Mouse (Mus musculus): ENCODE measurements around the gene Dnajb14.
"Not testable (repeated sequence)": the region's sequence is repeated elsewhere in the genome, so short reads cannot be mapped to it uniquely, and the experiment has no call there.

The Dnajb14 gene

GRCm38 (mm10) chr3:137867437-137868093 lies at the start of gene Dnajb14:
TSS of gene Dnajb14 (plus strand) at chr3:137867675.
- DNase-seq: peak; percentile 60

- DNase-seq: peak; percentile 17
Observed at GRCm38 (mm10) chr3:137818713-137819112, 48.8 kb upstream of the Dnajb14 start.

- no peak for DNase-seq
Observed at GRCm38 (mm10) chr3:137820688-137821467, 46.6 kb upstream of the Dnajb14 start.

GRCm38 (mm10) chr3:137823317-137823716 lies 44.2 kb upstream of the Dnajb14 start:
- no peak for DNase-seq

- no peak for DNase-seq
Observed at GRCm38 (mm10) chr3:137827678-137828077, 39.8 kb upstream of the Dnajb14 start.

- DNase-seq: no peak
Observed at GRCm38 (mm10) chr3:137831156-137831555, 36.3 kb upstream of the Dnajb14 start.

GRCm38 (mm10) chr3:137833128-137833527 lies 34.3 kb upstream of the Dnajb14 start:
- no peak for DNase-seq

GRCm38 (mm10) chr3:137833698-137834097 lies 33.8 kb upstream of the Dnajb14 start:
- no peak for DNase-seq

- no peak for DNase-seq
Observed at GRCm38 (mm10) chr3:137836543-137836942, 30.9 kb upstream of the Dnajb14 start.

GRCm38 (mm10) chr3:137838160-137838559 lies 29.3 kb upstream of the Dnajb14 start:
- no peak for DNase-seq

GRCm38 (mm10) chr3:137842944-137843343 lies 24.5 kb upstream of the Dnajb14 start:
- no peak for DNase-seq

GRCm38 (mm10) chr3:137844263-137844662 lies 23.2 kb upstream of the Dnajb14 start:
- no peak for DNase-seq

GRCm38 (mm10) chr3:137846552-137846951 lies 20.9 kb upstream of the Dnajb14 start:
- no peak for DNase-seq

GRCm38 (mm10) chr3:137848354-137848753 lies 19.1 kb upstream of the Dnajb14 start:
- no peak for DNase-seq

- DNase-seq: no peak
Observed at GRCm38 (mm10) chr3:137849697-137850096, 17.8 kb upstream of the Dnajb14 start.

GRCm38 (mm10) chr3:137851196-137851595 lies 16.3 kb upstream of the Dnajb14 start:
- no peak for DNase-seq

GRCm38 (mm10) chr3:137853011-137853410 lies 14.5 kb upstream of the Dnajb14 start:
- not testable (repeated sequence) for DNase-seq

GRCm38 (mm10) chr3:137855328-137855727 lies 12.1 kb upstream of the Dnajb14 start:
- no peak for DNase-seq

GRCm38 (mm10) chr3:137856061-137856460 lies 11.4 kb upstream of the Dnajb14 start:
- DNase-seq: no peak

GRCm38 (mm10) chr3:137860394-137861170 lies 6.9 kb upstream of the Dnajb14 start:
- no peak for DNase-seq

GRCm38 (mm10) chr3:137861436-137861835 lies 6.0 kb upstream of the Dnajb14 start:
- DNase-seq: no peak

GRCm38 (mm10) chr3:137862600-137862999 lies 4.9 kb upstream of the Dnajb14 start:
- DNase-seq: no peak

- DNase-seq: no peak
Observed at GRCm38 (mm10) chr3:137863330-137864123, 3.9 kb upstream of the Dnajb14 start.

Data from kidney, adult 9 months (tissue).